Mouse (Mus musculus): ENCODE results near the gene Iffo2.

GRCm38 (mm10) chr4:139641829-139642425 is 111.6 kb downstream of the Iffo2 start:
- no peak for TF ChIP-seq CTCF (IDR thresholded peaks at IDR 0.05; ENCODE audit: low read depth)
- no peak for TF ChIP-seq EP300 (IDR thresholded peaks at IDR 0.05; ENCODE audit: low read depth)
